Mouse (Mus musculus): ENCODE results near the gene Slc10a1. TPM values are rescaled to one million over a fixed set of nuclear protein-coding genes. Genes with fewer than 3 reads are reported as not detected.

The Slc10a1 gene
- total RNA-seq (2015) (not detected in 2 replicates), total RNA-seq (2017) (not detected in 2 replicates)

DNA sequence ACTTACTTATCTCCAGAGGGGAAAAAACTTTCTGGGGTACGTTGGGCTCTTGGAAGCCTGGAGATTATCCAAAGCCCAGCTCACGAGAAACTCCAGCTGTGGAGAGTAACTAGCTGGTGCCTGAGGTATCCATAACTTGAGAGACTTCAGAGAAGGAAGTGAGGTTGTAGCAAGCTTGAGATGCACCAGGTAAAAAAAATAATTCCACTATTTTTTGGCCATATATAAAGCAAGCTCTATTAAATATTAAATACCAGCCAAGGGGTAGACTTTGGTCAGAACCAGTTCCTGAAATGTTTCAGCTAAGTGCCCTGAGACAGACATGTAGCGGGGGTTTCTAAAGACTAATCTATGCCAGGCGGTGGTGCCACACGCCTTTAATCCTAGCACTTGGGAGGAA lies at the start of gene Slc10a1:
TSS of gene Slc10a1 (minus strand) at position 101 of the 400 bp plus-strand sequence.
- ATAC-seq (replicated peaks; ENCODE audit: poor library complexity), result no peak

DNA sequence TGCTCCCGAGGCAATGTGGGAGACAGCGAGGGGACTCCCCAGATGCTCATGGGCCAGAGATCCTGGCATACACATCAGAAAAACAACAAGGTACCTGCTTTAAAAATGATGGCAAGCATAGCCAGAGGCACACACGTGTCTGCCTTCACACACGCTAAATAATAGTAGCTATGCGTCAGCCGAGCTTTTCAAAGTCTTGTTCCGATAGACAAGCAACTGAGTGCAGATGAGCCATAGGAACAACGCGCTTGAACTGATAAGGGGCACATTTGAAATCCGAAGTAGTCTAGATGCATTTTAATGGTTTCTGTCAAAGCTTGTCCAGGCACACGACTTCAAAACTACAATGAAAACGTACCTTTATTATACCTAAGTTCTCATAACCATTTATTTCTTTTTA lies 49.1 kb upstream of the Slc10a1 start:
- no peak for ATAC-seq (replicated peaks; ENCODE audit: poor library complexity)

- ATAC-seq (replicated peaks; ENCODE audit: poor library complexity), result no peak
These were observed 45.0 kb upstream of the Slc10a1 start for GRCm38 (mm10) chr12:81013496-81013895.

DNA sequence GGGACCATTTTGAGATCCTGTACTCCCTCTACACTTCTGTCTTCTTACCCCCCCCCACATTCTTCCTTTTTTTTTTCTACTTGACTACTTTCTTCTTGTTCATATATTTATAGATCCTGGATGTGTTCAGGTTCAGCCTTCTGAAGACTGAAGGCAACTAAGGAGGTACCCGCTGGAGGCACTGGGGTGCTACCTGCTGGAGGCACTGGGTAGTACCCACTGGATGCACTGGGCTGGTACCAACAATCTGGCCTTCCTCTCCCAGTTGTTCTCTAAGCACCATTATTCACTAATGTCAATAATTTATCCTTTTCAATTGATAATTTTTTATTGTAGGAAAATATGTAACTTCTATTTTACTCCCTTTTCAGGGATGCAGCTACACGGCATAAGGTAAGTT lies 43.5 kb upstream of the Slc10a1 start:
- ATAC-seq (replicated peaks; ENCODE audit: poor library complexity), result no peak

- ATAC-seq (replicated peaks; ENCODE audit: poor library complexity), result no peak
These were observed 41.3 kb upstream of the Slc10a1 start for GRCm38 (mm10) chr12:81009813-81010212.

DNA sequence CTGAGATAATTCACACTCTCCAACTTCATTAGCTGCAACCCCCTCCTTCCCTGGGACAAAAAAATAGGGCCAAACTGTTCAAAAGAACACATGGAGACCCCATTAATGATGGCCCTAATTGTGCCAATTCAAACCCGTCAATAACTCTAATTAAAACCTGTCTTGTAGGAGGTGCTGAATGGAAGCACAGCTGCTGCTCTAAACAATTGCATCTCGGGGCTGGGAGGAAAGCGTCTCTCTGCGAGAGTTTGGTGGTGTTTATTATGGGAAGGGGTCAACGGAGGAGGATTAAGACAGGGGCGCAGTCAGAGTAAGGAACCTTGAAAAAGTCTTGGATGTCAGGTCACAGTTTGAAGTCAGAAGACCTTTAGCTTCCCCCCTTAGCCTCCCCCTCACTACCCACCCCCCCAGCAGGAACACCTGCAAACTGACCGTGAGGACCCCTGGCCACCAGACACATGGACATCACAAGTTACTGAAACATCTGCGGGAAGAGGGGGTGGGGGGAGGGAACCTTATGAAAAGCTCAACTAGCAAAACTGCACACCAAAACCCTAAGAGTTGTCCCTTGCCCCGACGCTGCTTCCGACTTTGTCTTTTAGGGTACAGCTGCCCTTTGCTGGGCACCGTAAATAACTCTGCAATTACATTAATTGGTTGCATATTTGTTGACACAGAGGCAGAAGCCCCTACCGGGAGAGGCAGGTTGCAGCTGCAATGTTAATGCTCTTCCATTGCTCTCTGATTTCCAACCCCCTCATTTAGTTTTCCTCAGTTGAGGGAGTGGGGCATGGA lies 34.5 kb upstream of the Slc10a1 start:
- no peak for ATAC-seq (replicated peaks; ENCODE audit: poor library complexity)

DNA sequence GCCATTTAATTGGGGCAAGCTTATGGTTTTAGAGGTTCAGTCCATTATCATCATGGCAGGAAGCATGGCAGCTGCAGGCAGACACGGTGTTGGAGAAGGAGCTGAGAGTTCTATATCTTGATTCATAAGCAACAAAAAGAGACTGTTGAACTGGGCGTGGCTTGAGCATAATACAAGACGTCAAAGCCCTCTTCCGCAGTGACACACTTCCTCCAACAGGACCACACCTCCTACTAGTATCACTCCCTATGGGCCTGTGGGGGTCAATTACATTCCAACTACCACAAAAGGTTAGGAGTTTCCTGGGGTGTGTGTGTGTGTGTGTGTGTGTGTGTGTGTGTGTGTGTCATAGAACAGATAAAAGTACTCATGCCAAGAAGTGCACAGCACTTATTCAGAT lies 32.4 kb upstream of the Slc10a1 start:
- ATAC-seq (replicated peaks; ENCODE audit: poor library complexity), result no peak; the same call in 1 of the 2 replicates

DNA sequence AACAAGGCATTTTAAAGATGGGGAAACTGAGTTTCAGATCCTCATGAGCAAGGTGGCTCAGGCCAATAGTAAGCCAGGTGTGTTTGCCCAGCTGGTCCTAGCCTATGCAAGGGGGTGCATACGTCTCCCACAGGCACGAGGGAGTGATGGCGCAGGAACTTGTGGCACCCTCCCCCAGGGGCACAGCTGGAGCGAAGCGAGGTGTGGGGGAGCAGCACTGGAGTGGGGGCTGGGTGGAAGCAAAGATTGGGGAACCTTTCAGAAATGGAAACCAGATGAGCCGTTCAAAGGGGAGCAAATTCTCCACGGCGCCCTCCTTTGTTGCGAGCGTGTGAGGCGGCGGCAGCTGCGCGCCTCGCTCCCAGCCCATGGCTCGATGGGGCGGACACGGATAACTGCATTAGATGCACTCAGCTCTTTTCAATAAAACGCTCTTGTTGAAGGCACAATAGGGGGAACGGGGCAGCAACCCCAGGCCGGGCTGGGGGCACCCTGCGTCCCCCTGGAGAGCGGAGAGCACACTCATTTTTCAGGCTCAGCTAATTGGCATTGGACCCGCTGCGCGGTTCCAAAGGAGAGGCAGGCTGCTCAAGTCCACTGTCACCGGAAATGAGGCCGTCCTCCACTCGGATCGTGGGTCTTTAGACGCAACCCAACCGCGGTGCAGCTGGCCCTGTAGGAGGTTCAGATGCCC lies 30.2 kb upstream of the Slc10a1 start:
- ATAC-seq (replicated peaks; ENCODE audit: poor library complexity), result peak; percentile 25; the same call in 1 of the 2 replicates

GRCm38 (mm10) chr12:80997652-80998051 lies 29.1 kb upstream of the Slc10a1 start:
- ATAC-seq (replicated peaks; ENCODE audit: poor library complexity), result no peak

DNA sequence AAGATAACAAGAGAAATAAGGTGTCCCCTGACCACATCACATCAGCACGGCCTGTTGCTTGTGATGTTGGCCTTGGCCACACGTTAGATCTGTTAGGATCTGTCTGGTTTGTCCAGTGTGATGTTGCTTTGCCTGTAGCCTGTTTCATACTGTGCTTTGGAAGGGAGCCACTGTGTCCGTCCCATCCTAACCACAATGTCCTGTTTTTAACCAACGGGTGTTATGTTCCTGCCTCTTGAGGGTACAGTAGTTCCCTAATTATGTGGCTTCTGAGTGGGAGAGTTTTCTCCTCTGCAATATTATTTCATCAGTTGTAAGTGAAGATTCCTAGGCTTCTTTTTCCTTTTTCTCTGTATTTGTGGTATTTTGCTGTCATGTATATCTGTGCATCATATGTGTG lies 26.8 kb upstream of the Slc10a1 start:
- peak; percentile 88 for ATAC-seq (replicated peaks; ENCODE audit: poor library complexity)

- ATAC-seq (replicated peaks; ENCODE audit: poor library complexity), result no peak
These were observed 25.3 kb upstream of the Slc10a1 start for GRCm38 (mm10) chr12:80993773-80994172.

DNA sequence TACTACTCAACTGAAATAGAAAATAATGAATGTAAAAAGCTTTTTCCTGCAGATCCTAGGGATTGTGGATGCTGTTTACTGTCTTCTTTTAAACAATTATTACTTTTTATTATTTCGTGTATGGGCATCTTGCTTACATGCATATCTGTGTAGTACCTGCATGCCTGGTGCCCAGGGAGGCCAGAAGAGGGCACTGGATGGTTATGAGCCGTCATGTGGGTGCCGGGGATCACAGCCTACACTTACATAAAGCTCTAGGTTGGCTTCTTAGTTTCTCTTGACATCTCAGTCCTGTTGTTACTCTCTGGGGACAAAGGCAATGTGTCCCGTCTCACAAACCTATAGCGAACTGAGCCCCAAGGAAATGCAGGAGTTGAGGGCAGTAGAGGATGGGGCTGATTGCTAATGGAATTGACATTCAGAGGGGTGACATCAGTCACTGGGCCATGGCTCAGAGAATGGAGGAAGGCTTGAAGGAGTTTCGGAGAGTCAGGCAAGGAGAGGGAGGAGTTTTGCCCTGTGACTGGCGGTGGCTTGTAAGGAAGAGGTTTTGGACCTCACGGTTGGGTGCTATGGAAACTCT lies 24.1 kb upstream of the Slc10a1 start:
- no peak for ATAC-seq (replicated peaks; ENCODE audit: poor library complexity)

DNA sequence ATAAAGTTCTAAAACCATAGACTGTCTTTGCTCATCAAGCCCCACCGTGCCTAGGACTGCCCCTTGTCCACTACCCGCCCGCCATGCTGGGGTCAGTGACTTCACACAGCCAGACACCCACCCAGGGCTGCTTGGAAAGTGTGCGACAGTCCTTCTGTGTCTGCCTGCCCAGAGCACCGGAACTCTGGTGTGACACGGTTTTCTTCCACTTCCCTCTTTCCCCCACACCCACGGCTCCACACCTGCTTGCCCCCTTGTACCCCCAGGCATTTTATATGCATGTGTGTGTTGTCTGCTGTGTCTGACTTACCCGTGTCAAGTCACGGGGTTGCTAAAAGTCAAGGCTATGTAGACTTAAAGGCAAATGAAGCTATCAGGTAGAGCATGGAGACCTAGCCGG lies 23.3 kb upstream of the Slc10a1 start:
- ATAC-seq (replicated peaks; ENCODE audit: poor library complexity), result peak; percentile 32; the same call in 1 of the 2 replicates

DNA sequence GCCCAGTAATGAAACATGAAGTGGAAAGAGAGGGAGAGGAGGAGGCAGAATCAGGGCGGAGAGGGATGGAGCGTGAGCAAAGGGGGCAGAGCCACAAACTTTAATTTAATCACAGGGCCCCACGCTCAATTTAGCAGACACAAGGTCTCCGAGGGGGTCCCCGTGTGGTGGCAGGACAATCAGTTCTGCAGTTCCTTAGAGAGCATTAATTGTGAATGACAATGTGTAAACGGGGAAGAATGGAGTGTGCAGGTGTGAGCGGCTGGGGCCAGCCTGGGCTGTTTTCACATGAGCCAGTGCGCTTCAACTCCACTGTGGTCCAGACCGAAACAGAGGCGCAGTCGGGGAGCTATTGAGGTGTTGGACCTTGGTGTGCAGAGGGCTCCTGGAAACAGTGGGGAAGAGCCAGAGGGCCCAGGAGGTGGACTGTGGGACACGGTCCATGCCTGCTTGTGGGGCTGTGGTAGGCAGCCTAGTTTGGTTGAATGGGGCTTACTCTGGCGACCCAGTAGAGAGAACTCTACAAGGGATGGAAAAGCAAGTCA lies 22.5 kb upstream of the Slc10a1 start:
- no peak for ATAC-seq (replicated peaks; ENCODE audit: poor library complexity)

DNA sequence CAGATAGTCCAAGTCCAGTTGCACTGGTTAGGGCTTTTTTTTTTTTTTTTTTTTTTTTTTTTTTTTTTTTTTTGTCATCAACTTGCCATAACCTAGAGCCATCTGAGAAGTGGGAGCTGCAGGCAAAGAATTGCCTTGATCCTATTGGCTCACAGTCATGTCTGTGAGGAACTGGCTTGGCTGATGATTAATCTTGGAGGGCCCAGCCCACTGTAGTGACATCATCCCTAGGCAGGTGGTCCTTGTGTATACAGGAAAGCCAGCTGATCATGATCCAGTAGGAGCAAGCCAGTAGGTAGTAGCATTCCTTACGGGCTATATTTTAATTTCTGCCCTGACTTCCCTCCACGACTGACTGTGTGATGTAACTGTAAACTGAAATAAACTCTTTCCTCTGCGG lies 19.8 kb upstream of the Slc10a1 start:
- ATAC-seq (replicated peaks; ENCODE audit: poor library complexity), result no peak

- ATAC-seq (replicated peaks; ENCODE audit: poor library complexity), result peak; percentile 39; the same call in 1 of the 2 replicates
These were observed 18.1 kb upstream of the Slc10a1 start for GRCm38 (mm10) chr12:80986628-80987027.

DNA sequence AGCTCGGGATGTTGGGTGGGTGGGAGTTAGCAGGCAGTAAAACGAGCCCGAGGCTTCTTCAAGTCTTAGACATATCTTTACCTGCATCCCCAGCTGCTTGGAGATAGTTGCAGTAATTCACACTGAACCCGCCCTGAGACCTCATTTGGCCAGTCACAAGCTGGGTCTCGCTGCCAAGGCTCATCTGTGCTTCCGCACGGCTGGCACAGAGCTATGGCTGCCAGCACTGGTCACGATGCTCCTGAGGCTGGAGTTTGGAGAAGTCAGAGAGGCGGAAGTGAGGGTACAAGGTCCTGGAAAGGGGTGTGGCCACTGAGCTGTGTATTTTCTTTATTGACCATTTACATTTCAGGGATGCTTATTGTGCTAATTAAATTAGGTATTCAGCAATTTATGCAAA lies 15.2 kb upstream of the Slc10a1 start:
- ATAC-seq (replicated peaks; ENCODE audit: poor library complexity), result 0 out of 2 replicates have a peak, but pooled peaks have one; percentile 39

- peak; percentile 82 for ATAC-seq (replicated peaks; ENCODE audit: poor library complexity)
These were observed 13.8 kb upstream of the Slc10a1 start for GRCm38 (mm10) chr12:80982326-80982725.

- no peak for ATAC-seq (replicated peaks; ENCODE audit: poor library complexity)
These were observed 7.6 kb upstream of the Slc10a1 start for GRCm38 (mm10) chr12:80975939-80976671.

DNA sequence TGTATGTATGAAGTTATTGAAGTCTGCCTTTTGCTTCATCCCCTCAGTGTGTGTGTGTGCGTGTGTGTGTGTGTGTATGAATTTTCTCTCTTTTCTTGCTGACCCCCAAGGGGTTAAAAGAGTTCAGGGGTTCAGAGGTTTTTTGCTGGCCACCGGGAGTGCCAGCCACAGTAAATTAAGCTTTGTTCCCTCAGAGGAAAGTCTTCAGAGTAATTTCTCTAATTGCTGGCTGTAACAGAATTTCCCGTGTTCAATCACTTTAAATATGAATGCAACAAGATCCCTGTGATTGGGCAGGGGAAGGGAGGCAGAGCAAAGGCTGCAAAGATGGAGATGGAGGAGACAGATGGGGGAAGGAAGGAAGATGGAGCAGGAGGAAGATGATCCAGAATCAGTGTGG lies 3.3 kb upstream of the Slc10a1 start:
- ATAC-seq (replicated peaks; ENCODE audit: poor library complexity), result no peak

DNA sequence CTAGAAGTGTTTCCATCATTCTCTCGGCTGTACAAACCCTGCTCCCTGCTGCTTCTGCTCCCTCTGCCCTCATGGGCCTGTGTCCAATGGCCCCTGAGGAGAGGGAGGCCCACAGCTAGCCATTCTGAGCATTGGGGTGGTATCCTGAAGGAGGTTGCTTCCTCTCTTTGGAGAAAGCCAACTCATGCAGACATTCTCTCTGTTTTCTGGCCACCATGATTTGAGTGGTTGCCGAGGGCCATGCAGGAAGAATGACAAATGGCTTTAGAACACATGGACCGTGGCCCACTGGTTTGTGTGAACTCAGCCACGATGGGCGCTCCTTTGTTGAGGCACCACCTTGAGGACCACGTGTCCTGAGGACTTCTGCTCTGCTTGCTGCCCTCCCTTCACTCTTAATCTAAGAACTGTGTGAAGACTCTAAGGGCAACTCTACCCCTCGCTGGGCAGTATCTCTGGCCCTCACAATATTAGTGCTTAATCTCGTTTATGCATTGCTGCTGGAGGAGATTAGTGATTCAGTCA lies 1.7 kb upstream of the Slc10a1 start:
- no peak for ATAC-seq (replicated peaks; ENCODE audit: poor library complexity)
